Mouse (Mus musculus) ovary, adult 2 months (tissue): ENCODE data around the gene Gm3264. TPM values are rescaled to one million over a fixed set of nuclear protein-coding genes. Genes with fewer than 3 reads are reported as not detected.

Source experiments
- polyA plus RNA-seq: library from polyadenylated mRNA; depleted of rRNA; stranded (reverse); fragments of >200 nt; gene quantifications from 2 replicates; pipeline ENCODE4 v1.2.3, GENCODE M21; 2012; rRNA removed

The Gm3264 gene
- polyA plus RNA-seq = not detected in 2 replicates

GRCm38 (mm10) chr14:4855299-4855980 is at the start of gene Gm3264:
Gm3264 (plus strand) TSS chr14:4855576.

GRCm38 (mm10) chr14:4837806-4838205 is 17.6 kb upstream of the Gm3264 start, which contains the start of gene Gm3269:
Gm3269 (plus strand) TSS chr14:4838106.

GRCm38 (mm10) chr14:4892116-4892515 is 36.7 kb downstream of the Gm3264 start, which contains the start of gene Gm3278:
Gm3278 (plus strand) TSS chr14:4892416.

Other genes with a start within 250 kb of the Gm3264 start
- not detected in 2 replicates for gene Gm8159, start 223.2 kb upstream of the Gm3264 start, polyA plus RNA-seq
- not detected in 2 replicates for gene Gm3239, start 191.4 kb upstream of the Gm3264 start, polyA plus RNA-seq
- gene Gm7876, start 146.3 kb upstream of the Gm3264 start, polyA plus RNA-seq = not detected in 2 replicates
- gene Gm3252, start 128.8 kb upstream of the Gm3264 start, polyA plus RNA-seq = 0.07 and 0.12 TPM in 2 replicates
- gene Gm9602, start 79.2 kb upstream of the Gm3264 start, polyA plus RNA-seq = not detected in 2 replicates
- gene Gm3269, start 17.5 kb upstream of the Gm3264 start, polyA plus RNA-seq = not detected in 2 replicates
- gene Gm3278, start 36.8 kb downstream of the Gm3264 start, polyA plus RNA-seq = not detected in 2 replicates
- not detected in 2 replicates for gene Gm8297, start 128.4 kb downstream of the Gm3264 start, polyA plus RNA-seq
- not detected in 2 replicates for gene Gm3298, start 160.3 kb downstream of the Gm3264 start, polyA plus RNA-seq
- not detected in 2 replicates for gene 4930555G01Rik, start 195.1 kb downstream of the Gm3264 start, polyA plus RNA-seq
- gene Gm8281, start 215.5 kb downstream of the Gm3264 start, polyA plus RNA-seq = not detected in 2 replicates